Mouse (Mus musculus): ENCODE results near the gene Gm26620. TPM values are rescaled to one million over a fixed set of nuclear protein-coding genes. Genes with fewer than 3 reads are reported as not detected.
A peak's percentile ranks its signal among the peaks of the same experiment; 100 is the strongest.

Gene Gm26620
- polyA plus RNA-seq, 1 experiment from 2014 or later, result 1.1 TPM

- Histone ChIP-seq H3K4me3 (replicated peaks) (no peak overlapping the region), H3K4me2 (peak overlapping the region; percentile 32; the same call in 1 of the 2 replicates), H3K4me1 (0 out of 2 replicates have a peak, but pooled peaks cover 4% of the 10 kb centered on the region), H3K9me3 (no peaks in the 10 kb centered on the region), H3K36me3 (no peaks in the 10 kb centered on the region), H3K9ac (no peak overlapping the region), H3K27me3 (replicated peaks) (no peaks in the 10 kb centered on the region), H3K27ac (0 out of 2 replicates have a peak overlapping the region, but pooled peaks have one; percentile 16)
- WGBS, result 45% methylated on average over 13 of the region's 13 CpGs
- ATAC-seq (ENCODE audit: insufficient read depth, low FRiP score, low read depth), result peak; percentile 58; the same call in 1 of the 2 replicates
Measured at GRCm38 (mm10) chr1:170861671-170862434, 23.0 kb upstream of the Gm26620 start.

GRCm38 (mm10) chr1:170862435-170862717, 22.5 kb upstream of the Gm26620 start:
- Histone ChIP-seq H3K27me3 (replicated peaks) (no peaks in the 10 kb centered on the region), H3K4me2 (peak overlapping the region; percentile 32; the same call in 1 of the 2 replicates), H3K9me3 (no peaks in the 10 kb centered on the region), H3K36me3 (no peaks in the 10 kb centered on the region), H3K9ac (no peak overlapping the region), H3K4me1 (peaks cover 7% of the 10 kb centered on the region; the same call in 1 of the 2 replicates), H3K27ac (no peak overlapping the region), H3K4me3 (replicated peaks) (no peak overlapping the region)
- WGBS, result 38% methylated on average over 3 of the region's 3 CpGs
- no peak for ATAC-seq (ENCODE audit: insufficient read depth, low FRiP score, low read depth)

- H3K9ac ChIP-seq, result no peak overlapping the region
- no peak for ATAC-seq (ENCODE audit: insufficient read depth, low FRiP score, low read depth)
Measured at GRCm38 (mm10) chr1:170863033-170863432, 21.8 kb upstream of the Gm26620 start.

GRCm38 (mm10) chr1:170864234-170864633, 20.6 kb upstream of the Gm26620 start:
- H3K4me2 ChIP-seq, result no peak overlapping the region
- no peak for ATAC-seq (ENCODE audit: insufficient read depth, low FRiP score, low read depth)
- peaks cover 7% of the 10 kb centered on the region; the same call in 1 of the 2 replicates for H3K4me1 ChIP-seq
- H3K36me3 ChIP-seq, result no peaks in the 10 kb centered on the region
- H3K4me3 ChIP-seq (replicated peaks), result no peak overlapping the region
- H3K27ac ChIP-seq, result no peak overlapping the region
- H3K27me3 ChIP-seq (replicated peaks), result no peaks in the 10 kb centered on the region
- H3K9me3 ChIP-seq, result no peaks in the 10 kb centered on the region
- H3K9ac ChIP-seq, result no peak overlapping the region

More at GRCm38 (mm10) chr1:170863033-170863432, 21.8 kb upstream of the Gm26620 start:
- Histone ChIP-seq H3K4me1 (peaks cover 7% of the 10 kb centered on the region; the same call in 1 of the 2 replicates), H3K9me3 (no peaks in the 10 kb centered on the region), H3K27ac (no peak overlapping the region), H3K27me3 (replicated peaks) (no peaks in the 10 kb centered on the region), H3K4me2 (no peak overlapping the region), H3K36me3 (no peaks in the 10 kb centered on the region), H3K4me3 (replicated peaks) (no peak overlapping the region)
- WGBS, result 56% methylated on average over 4 of the region's 4 CpGs

GRCm38 (mm10) chr1:170864754-170865153, 20.1 kb upstream of the Gm26620 start:
- no peak overlapping the region for H3K9ac ChIP-seq
- no peaks in the 10 kb centered on the region for H3K27me3 ChIP-seq (replicated peaks)
- no peak overlapping the region for H3K4me2 ChIP-seq
- ATAC-seq (ENCODE audit: insufficient read depth, low FRiP score, low read depth), result no peak
- no peak overlapping the region for H3K27ac ChIP-seq
- H3K4me3 ChIP-seq (replicated peaks), result no peak overlapping the region
- H3K4me1 ChIP-seq, result peaks cover 7% of the 10 kb centered on the region; the same call in 1 of the 2 replicates
- no peaks in the 10 kb centered on the region for H3K9me3 ChIP-seq
- H3K36me3 ChIP-seq, result no peaks in the 10 kb centered on the region
- WGBS, result 67% methylated on average over 3 of the region's 3 CpGs

GRCm38 (mm10) chr1:170865406-170865805, 19.5 kb upstream of the Gm26620 start:
- Histone ChIP-seq H3K4me1 (peaks cover 7% of the 10 kb centered on the region; the same call in 1 of the 2 replicates), H3K9me3 (no peaks in the 10 kb centered on the region), H3K36me3 (no peaks in the 10 kb centered on the region), H3K4me2 (no peak overlapping the region), H3K27me3 (replicated peaks) (no peaks in the 10 kb centered on the region), H3K4me3 (replicated peaks) (no peak overlapping the region), H3K27ac (no peak overlapping the region), H3K9ac (no peak overlapping the region)
- WGBS, result 68% methylated on average over 5 of the region's 5 CpGs
- ATAC-seq (ENCODE audit: insufficient read depth, low FRiP score, low read depth), result no peak

GRCm38 (mm10) chr1:170866992-170867690, 17.7 kb upstream of the Gm26620 start:
- peak overlapping the region; percentile 75 for H3K4me2 ChIP-seq
- 2% methylated on average over 30 of the region's 30 CpGs for WGBS
- peak overlapping the region; percentile 81 for H3K27ac ChIP-seq
- ATAC-seq (ENCODE audit: insufficient read depth, low FRiP score, low read depth), result peak; percentile 59; the same call in 1 of the 2 replicates
- H3K9me3 ChIP-seq, result no peaks in the 10 kb centered on the region
- H3K36me3 ChIP-seq, result no peaks in the 10 kb centered on the region; the same call in 1 of the 2 replicates
- peak overlapping the region; percentile 63 for H3K9ac ChIP-seq
- H3K27me3 ChIP-seq (replicated peaks), result no peaks in the 10 kb centered on the region
- H3K4me1 ChIP-seq, result peaks cover 7% of the 10 kb centered on the region; the same call in 1 of the 2 replicates
- peak overlapping the region; percentile 91 for H3K4me3 ChIP-seq (replicated peaks)

GRCm38 (mm10) chr1:170867691-170868105, 17.2 kb upstream of the Gm26620 start, which contains the start of gene Atf6:
Atf6 (minus strand) TSS chr1:170867771.
- under 1% methylated on average over 25 of the region's 25 CpGs for WGBS
- peaks cover 5% of the 10 kb centered on the region; the same call in 1 of the 2 replicates for H3K4me1 ChIP-seq
- no peaks in the 10 kb centered on the region; the same call in 1 of the 2 replicates for H3K36me3 ChIP-seq
- H3K4me2 ChIP-seq, result peak within 1 kb of the TSS; percentile 75
- peak; percentile 81 for ATAC-seq (ENCODE audit: insufficient read depth, low FRiP score, low read depth)
- no peaks in the 10 kb centered on the region for H3K27me3 ChIP-seq (replicated peaks)
- peak within 1 kb of the TSS; percentile 81 for H3K27ac ChIP-seq
- H3K9ac ChIP-seq, result peak within 1 kb of the TSS; percentile 63
- H3K9me3 ChIP-seq, result no peaks in the 10 kb centered on the region
- peak within 1 kb of the TSS; percentile 91 for H3K4me3 ChIP-seq (replicated peaks)

- Histone ChIP-seq H3K27me3 (replicated peaks) (no peaks in the 10 kb centered on the region), H3K4me1 (peaks cover 4% of the 10 kb centered on the region; the same call in 1 of the 2 replicates), H3K36me3 (no peaks in the 10 kb centered on the region; the same call in 1 of the 2 replicates), H3K4me2 (peak overlapping the region; percentile 75), H3K4me3 (replicated peaks) (peak overlapping the region; percentile 91), H3K27ac (peak overlapping the region; percentile 81), H3K9ac (peak overlapping the region; percentile 63; the same call in 1 of the 2 replicates), H3K9me3 (no peaks in the 10 kb centered on the region)
- peak; percentile 75 for ATAC-seq (ENCODE audit: insufficient read depth, low FRiP score, low read depth)
- under 1% methylated on average over 33 of the region's 33 CpGs for WGBS
Measured at GRCm38 (mm10) chr1:170868107-170868904, 16.6 kb upstream of the Gm26620 start.

- Histone ChIP-seq H3K27ac (peak overlapping the region; percentile 48; the same call in 1 of the 2 replicates), H3K36me3 (no peaks in the 10 kb centered on the region; the same call in 1 of the 2 replicates), H3K4me3 (replicated peaks) (peak overlapping the region; percentile 62), H3K4me1 (peaks cover 4% of the 10 kb centered on the region; the same call in 1 of the 2 replicates), H3K4me2 (peak overlapping the region; percentile 75), H3K9ac (peak overlapping the region; percentile 40; the same call in 1 of the 2 replicates), H3K27me3 (replicated peaks) (no peaks in the 10 kb centered on the region), H3K9me3 (no peaks in the 10 kb centered on the region)
- 15% methylated on average over 14 of the region's 14 CpGs for WGBS
- no peak for ATAC-seq (ENCODE audit: insufficient read depth, low FRiP score, low read depth)
Measured at GRCm38 (mm10) chr1:170868905-170869283, 16.0 kb upstream of the Gm26620 start.

- Histone ChIP-seq H3K4me1 (peaks cover 4% of the 10 kb centered on the region; the same call in 1 of the 2 replicates), H3K27me3 (replicated peaks) (no peaks in the 10 kb centered on the region), H3K27ac (no peak overlapping the region), H3K4me3 (replicated peaks) (no peak overlapping the region), H3K9me3 (no peaks in the 10 kb centered on the region), H3K4me2 (no peak overlapping the region), H3K36me3 (no peaks in the 10 kb centered on the region; the same call in 1 of the 2 replicates), H3K9ac (no peak overlapping the region)
- 84% methylated on average over 6 of the region's 6 CpGs for WGBS
- no peak for ATAC-seq (ENCODE audit: insufficient read depth, low FRiP score, low read depth)
Measured at GRCm38 (mm10) chr1:170871402-170871801, 13.5 kb upstream of the Gm26620 start.
